Mouse (Mus musculus) limb, embryonic 15.5 days (tissue): ENCODE results near the gene Tcl1b3. TPM values are rescaled to one million over a fixed set of nuclear protein-coding genes. Genes with fewer than 3 reads are reported as not detected.
"Not testable (repeated sequence)": the region's sequence is repeated elsewhere in the genome, so short reads cannot be mapped to it uniquely, and the experiment has no call there.

Experiments
- ATAC-seq: fragments of 200-750 bp; cut with Nextera tagmentation; 2 replicates; pipeline ENCODE4 v1.8.0; 2017; ENCODE audit warnings: low read depth, moderate TSS enrichment; ENCODE audit not compliant: insufficient number of reproducible peaks, low FRiP score, low TSS enrichment
- H3K27ac ChIP-seq: fragments of 300-500 bp; sonication (generic); 2 replicates; pipeline ENCODE4 v1.5.1; 2015; ENCODE audit warnings: moderate library complexity, mild to moderate bottlenecking, inconsistent platforms
- H3K27me3 ChIP-seq: fragments of 300-500 bp; sonication (generic); 2 replicates; pipeline ENCODE4 v1.6.1; 2015; ENCODE audit warnings: inconsistent platforms
- H3K36me3 ChIP-seq: fragments of 300-500 bp; sonication (generic); 2 replicates; pipeline ENCODE4 v1.6.1; 2015; ENCODE audit warnings: inconsistent platforms
- H3K4me1 ChIP-seq: fragments of 300-500 bp; sonication (generic); 2 replicates; pipeline ENCODE4 v1.6.1; 2015; ENCODE audit warnings: inconsistent platforms
- H3K4me2 ChIP-seq: fragments of 300-500 bp; sonication (generic); 2 replicates; pipeline ENCODE4 v1.6.1; 2015; ENCODE audit warnings: mild to moderate bottlenecking, inconsistent platforms
- H3K4me3 ChIP-seq: fragments of 300-500 bp; sonication (generic); 2 replicates; pipeline ENCODE4 v1.5.1; 2015; ENCODE audit warnings: mild to moderate bottlenecking, inconsistent platforms
- H3K9ac ChIP-seq: fragments of 300-500 bp; sonication (generic); 2 replicates; pipeline ENCODE4 v1.6.1; 2015; ENCODE audit warnings: inconsistent platforms
- H3K9me3 ChIP-seq: fragments of 300-500 bp; sonication (generic); 2 replicates; pipeline ENCODE4 v1.6.1; 2016; ENCODE audit warnings: inconsistent platforms
- WGBS: fragments of 180-500 bp; shearing (Covaris S2); methylation state at CpG from one replicate; pipeline ENCODE4 v1.1.7; 2015; 5-methylcytosine and 5-hydroxymethylcytosine counted together
- polyA plus RNA-seq: library from polyadenylated mRNA; unstranded; fragments of >200 nt; fragmentation: Nextera tagmentation; extraction: Ambion mirVana; gene quantifications from 2 replicates; pipeline ENCODE4 v1.2.1, GENCODE M21; 2015

The Tcl1b3 gene
- polyA plus RNA-seq: not detected in 2 replicates

GRCm38 (mm10) chr12:105190743-105191142, at the start of gene Tcl1b3:
Gene Tcl1b3 (plus strand): TSS chr12:105191043.
- H3K4me1 ChIP-seq, H3K27ac ChIP-seq, H3K27me3 ChIP-seq, ATAC-seq, H3K9ac ChIP-seq, H3K9me3 ChIP-seq, H3K36me3 ChIP-seq, H3K4me3 ChIP-seq, H3K4me2 ChIP-seq: not testable (repeated sequence)
- WGBS: 90% methylated on average over 6 of the region's 6 CpGs

- Histone ChIP-seq H3K27ac (no peak overlapping the region), H3K9me3 (no peaks in the 10 kb centered on the region), H3K4me3 (no peak overlapping the region), H3K4me2 (no peak overlapping the region), H3K9ac (no peak overlapping the region), H3K36me3 (no peaks in the 10 kb centered on the region), H3K4me1 (no peaks in the 10 kb centered on the region), H3K27me3 (no peaks in the 10 kb centered on the region)
- ATAC-seq: no peak
- 91% methylated on average over 3 of the region's 3 CpGs for WGBS
Measured at GRCm38 (mm10) chr12:105143096-105143495, 47.7 kb upstream of the Tcl1b3 start.

- 25% methylated on average over 1 of the region's 1 CpGs for WGBS
Measured at GRCm38 (mm10) chr12:105144928-105145327, 45.9 kb upstream of the Tcl1b3 start.

DNA sequence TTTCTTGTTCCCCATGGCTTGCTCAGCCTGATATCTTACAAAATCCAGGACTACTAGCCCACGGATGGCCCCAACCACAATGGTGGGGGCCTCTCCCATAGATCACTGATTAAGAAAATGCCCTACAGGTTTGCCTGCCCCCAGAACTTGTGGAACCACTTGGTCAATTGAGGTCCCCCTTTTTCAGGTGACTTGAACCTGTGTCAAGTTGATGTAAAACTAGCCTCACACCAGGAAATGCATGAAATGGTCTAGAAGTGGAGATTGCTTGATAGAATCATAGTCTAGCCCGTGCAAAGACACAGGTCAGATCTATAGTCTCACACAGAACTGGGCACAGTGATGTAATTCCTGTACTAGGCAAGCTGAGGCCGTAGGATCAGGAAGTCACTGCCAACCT, 45.1 kb upstream of the Tcl1b3 start, which contains the start of gene Tcl1b2:
Tcl1b2 (plus strand) TSS at position 301 of the 400 bp plus-strand sequence.
- no peaks in the 10 kb centered on the region for H3K9me3 ChIP-seq
- no peak within 1 kb of the TSS for H3K27ac ChIP-seq
- H3K9ac ChIP-seq: no peak within 1 kb of the TSS
- 73% methylated on average over 3 of the region's 3 CpGs for WGBS
- H3K4me2 ChIP-seq: no peak within 1 kb of the TSS
- no peak for ATAC-seq
- no peak within 1 kb of the TSS for H3K4me3 ChIP-seq
- no peaks in the 10 kb centered on the region for H3K4me1 ChIP-seq
- H3K27me3 ChIP-seq: no peaks in the 10 kb centered on the region
- H3K36me3 ChIP-seq: no peaks in the 10 kb centered on the region

More at GRCm38 (mm10) chr12:105144928-105145327, 45.9 kb upstream of the Tcl1b3 start:
- not testable (repeated sequence) for H3K27ac ChIP-seq, H3K27me3 ChIP-seq, ATAC-seq, H3K4me2 ChIP-seq, H3K4me1 ChIP-seq, H3K9me3 ChIP-seq, H3K9ac ChIP-seq, H3K36me3 ChIP-seq, H3K4me3 ChIP-seq

GRCm38 (mm10) chr12:105155286-105155685, 35.6 kb upstream of the Tcl1b3 start:
- not testable (repeated sequence) for H3K9me3 ChIP-seq, H3K27me3 ChIP-seq, H3K4me2 ChIP-seq, H3K36me3 ChIP-seq, H3K9ac ChIP-seq, H3K4me3 ChIP-seq, H3K4me1 ChIP-seq, H3K27ac ChIP-seq, ATAC-seq
- 73% methylated on average over 4 of the region's 4 CpGs for WGBS

- no peaks in the 10 kb centered on the region for H3K36me3 ChIP-seq
- whole genome bisulfite sequencing: 69% methylated on average over 6 of the region's 6 CpGs
- H3K4me1 ChIP-seq: 0 out of 2 replicates have a peak, but pooled peaks cover 3% of the 10 kb centered on the region
- H3K27me3 ChIP-seq: no peaks in the 10 kb centered on the region
- H3K9me3 ChIP-seq: no peaks in the 10 kb centered on the region
- H3K9ac ChIP-seq: no peak overlapping the region
- no peak overlapping the region for H3K4me3 ChIP-seq
- ATAC-seq: no peak
- H3K27ac ChIP-seq: no peak overlapping the region
- H3K4me2 ChIP-seq: no peak overlapping the region
Measured at GRCm38 (mm10) chr12:105158842-105159241, 32.0 kb upstream of the Tcl1b3 start.

DNA sequence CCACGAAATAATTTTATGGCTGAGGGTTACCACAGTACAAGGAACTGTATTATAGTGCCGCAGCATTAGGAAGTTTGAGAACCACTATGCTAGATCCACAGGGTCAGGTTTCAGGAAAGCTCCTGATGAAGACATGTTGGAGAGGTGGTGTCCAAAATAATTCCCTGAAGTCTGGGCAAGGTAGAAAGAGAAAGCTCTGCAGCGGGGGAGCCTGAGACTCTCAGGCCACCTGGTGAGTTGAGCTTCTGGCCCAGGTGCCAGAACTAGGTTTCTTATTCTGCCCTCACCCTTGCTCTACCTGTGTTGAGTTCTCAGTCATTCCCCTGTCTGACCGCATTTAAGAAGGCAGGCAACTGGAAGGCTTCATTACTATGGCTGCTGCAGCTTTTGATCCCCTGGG, 31.5 kb upstream of the Tcl1b3 start, which contains the start of gene Tcl1b1:
Tcl1b1 (plus strand) TSS at position 301 of the 400 bp plus-strand sequence.
- H3K4me1 ChIP-seq: 0 out of 2 replicates have a peak, but pooled peaks cover 3% of the 10 kb centered on the region
- 69% methylated on average over 4 of the region's 4 CpGs for WGBS

DNA sequence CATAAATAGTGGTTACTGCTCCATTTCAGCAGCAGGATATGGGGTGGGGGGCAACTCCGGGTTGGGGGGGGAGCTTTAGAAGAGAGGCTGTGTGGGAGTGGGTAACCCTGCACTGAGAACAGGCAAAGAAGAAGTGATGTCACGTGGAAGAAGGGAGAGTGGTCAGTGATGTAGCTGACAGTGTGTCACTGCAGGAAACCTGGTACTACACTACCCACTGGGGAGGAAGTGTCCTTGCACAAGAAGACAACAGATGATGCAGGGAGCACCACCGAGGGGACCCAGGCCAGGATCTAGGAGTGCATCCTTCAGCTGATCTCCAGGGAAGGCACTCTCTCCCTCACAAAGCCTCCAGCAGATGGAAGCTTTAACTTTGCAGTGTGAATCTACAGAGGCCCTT, 24.1 kb upstream of the Tcl1b3 start:
- WGBS: 59% methylated on average over 3 of the region's 3 CpGs
- no peaks in the 10 kb centered on the region for H3K4me1 ChIP-seq
- no peaks in the 10 kb centered on the region for H3K27me3 ChIP-seq
- no peak overlapping the region for H3K9ac ChIP-seq
- H3K36me3 ChIP-seq: no peaks in the 10 kb centered on the region
- no peak overlapping the region for H3K4me2 ChIP-seq
- no peak overlapping the region for H3K27ac ChIP-seq
- no peaks in the 10 kb centered on the region for H3K9me3 ChIP-seq
- no peak for ATAC-seq
- no peak overlapping the region for H3K4me3 ChIP-seq

More for the DNA sequence above, 31.5 kb upstream of the Tcl1b3 start, which contains the start of gene Tcl1b1:
- Histone ChIP-seq H3K9me3 (no peaks in the 10 kb centered on the region), H3K4me3 (no peak within 1 kb of the TSS), H3K9ac (no peak within 1 kb of the TSS), H3K27me3 (no peaks in the 10 kb centered on the region), H3K4me2 (no peak within 1 kb of the TSS), H3K27ac (no peak within 1 kb of the TSS), H3K36me3 (no peaks in the 10 kb centered on the region)
- ATAC-seq: no peak

GRCm38 (mm10) chr12:105173366-105173765, 17.5 kb upstream of the Tcl1b3 start:
- Histone ChIP-seq H3K4me3 (no peak overlapping the region), H3K4me2 (no peak overlapping the region), H3K27ac (no peak overlapping the region), H3K27me3 (no peaks in the 10 kb centered on the region), H3K9ac (no peak overlapping the region), H3K4me1 (no peaks in the 10 kb centered on the region), H3K9me3 (no peaks in the 10 kb centered on the region), H3K36me3 (no peaks in the 10 kb centered on the region)
- 80% methylated on average over 2 of the region's 2 CpGs for WGBS
- ATAC-seq: no peak

DNA sequence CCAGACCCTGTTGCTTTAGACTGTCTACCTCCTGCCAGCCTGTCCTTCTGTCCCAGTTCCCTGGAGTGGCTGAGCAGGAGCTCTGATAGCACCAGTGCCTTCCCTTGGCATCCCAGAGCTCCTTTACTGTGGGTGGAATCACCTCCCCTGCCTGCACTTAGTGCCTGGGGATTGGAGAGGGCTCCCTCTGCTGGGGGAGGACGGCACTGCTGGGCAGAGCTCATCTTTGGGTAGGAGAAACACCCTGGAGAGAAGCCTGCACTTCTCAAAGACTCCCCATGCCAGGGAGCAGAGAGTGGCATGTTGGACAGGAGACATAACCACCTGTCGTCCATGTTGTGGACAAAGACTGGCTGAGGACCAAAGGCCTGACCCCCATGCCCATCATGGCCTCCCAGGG, 16.5 kb upstream of the Tcl1b3 start:
- ATAC-seq, H3K27me3 ChIP-seq, H3K27ac ChIP-seq, H3K36me3 ChIP-seq, H3K9me3 ChIP-seq, H3K4me2 ChIP-seq, H3K9ac ChIP-seq, H3K4me1 ChIP-seq, H3K4me3 ChIP-seq: not testable (repeated sequence)
- 34% methylated on average over 2 of the region's 2 CpGs for WGBS

GRCm38 (mm10) chr12:105176044-105176443, 14.8 kb upstream of the Tcl1b3 start, which contains the start of gene Tcl1b5:
Gene Tcl1b5 (plus strand): TSS chr12:105176344.
- H3K4me3 ChIP-seq, H3K36me3 ChIP-seq, H3K4me1 ChIP-seq, H3K27ac ChIP-seq, H3K9me3 ChIP-seq, H3K27me3 ChIP-seq, H3K4me2 ChIP-seq, ATAC-seq, H3K9ac ChIP-seq: not testable (repeated sequence)
- 67% methylated on average over 3 of the region's 3 CpGs for WGBS

DNA sequence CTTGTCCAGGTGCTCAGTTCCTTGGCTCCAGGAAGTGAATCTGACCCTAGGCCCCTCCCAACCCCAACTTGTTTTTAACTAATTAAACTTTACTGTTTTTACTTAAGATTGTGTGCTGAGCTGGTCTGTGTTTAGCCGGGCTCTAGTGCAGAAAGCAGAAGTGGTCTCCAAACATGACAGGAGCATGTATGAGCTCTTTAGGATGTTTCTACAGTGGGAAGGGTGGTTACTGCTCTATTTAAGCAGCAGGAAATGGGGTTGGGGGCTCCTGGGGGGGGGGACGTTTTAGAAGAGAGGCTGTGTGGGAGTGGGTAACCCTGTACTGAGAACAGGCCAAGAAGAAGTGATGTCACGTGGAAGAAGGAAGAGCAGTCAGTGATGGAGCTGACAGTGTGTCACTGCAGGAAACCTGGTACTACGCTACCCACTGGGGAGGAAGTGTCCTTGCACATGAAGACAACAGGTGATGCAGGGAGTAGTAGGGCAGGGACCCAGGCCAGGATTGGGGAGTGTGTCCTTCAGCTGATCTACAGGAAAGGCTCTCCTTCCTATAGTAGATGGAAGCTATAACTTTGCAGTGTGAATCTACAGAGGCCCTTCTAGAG, 9.7 kb upstream of the Tcl1b3 start:
- not testable (repeated sequence) for H3K9me3 ChIP-seq, ATAC-seq, H3K4me2 ChIP-seq, H3K4me3 ChIP-seq, H3K9ac ChIP-seq, H3K4me1 ChIP-seq, H3K36me3 ChIP-seq, H3K27me3 ChIP-seq, H3K27ac ChIP-seq
- WGBS: 55% methylated on average over 4 of the region's 4 CpGs
